In genomic region chr4:110020255-110020654, GRCm38 (mm10) we compare ENCODE assay signal across 8 mouse cellular contexts. TPM values are rescaled to one million over a fixed set of nuclear protein-coding genes. Genes with fewer than 3 reads are reported as not detected.
DNase-seq lines count a peak whose midpoint lies in the region; ATAC-seq and TF ChIP-seq lines count a peak whose summit lies in the region.

No protein-coding gene starts in this region.

- WGBS in forebrain, embryonic 11.5 days: 9% methylated on average over 12 of the region's 12 CpGs
- 12% methylated on average over 12 of the region's 12 CpGs for WGBS in liver, embryonic 14.5 days (ENCODE audit: insufficient replicate concordance)
- WGBS in neural tube, embryonic 15.5 days: 10% methylated on average over 12 of the region's 12 CpGs
- WGBS in thymus, adult 2 months: 16% methylated on average over 12 of the region's 12 CpGs

- intact Hi-C loops in heart, postnatal 10 days (cut with DNase I): loop anchor here (1.0 to 10.0 kb wide), 3 partner anchors 261 to 515 kb away; no protein-coding TSS in a partner anchor

- H3K27ac ChIP-seq in forebrain, embryonic 11.5 days (ENCODE audit: low read depth, low read length): no peak overlapping the region
- no peak overlapping the region for H3K27ac ChIP-seq in liver, embryonic 14.5 days
- H3K27ac ChIP-seq in neural tube, embryonic 15.5 days (replicated peaks): no peak overlapping the region
- H3K27ac ChIP-seq in thymus, adult 2 months (ENCODE audit: control insufficient read depth, insufficient read depth, low read length): no peak overlapping the region

- peaks cover 7% of the 10 kb centered on the region for H3K27me3 ChIP-seq in forebrain, embryonic 11.5 days (ENCODE audit: control insufficient read depth, insufficient read depth, low read length)
- no peaks in the 10 kb centered on the region; the same call in 1 of the 2 replicates for H3K27me3 ChIP-seq in liver, embryonic 14.5 days (ENCODE audit: control insufficient read depth, insufficient read depth, low read length)
- H3K27me3 ChIP-seq in neural tube, embryonic 15.5 days (replicated peaks): peaks cover 15% of the 10 kb centered on the region
- H3K27me3 ChIP-seq in thymus, adult 2 months (ENCODE audit: control insufficient read depth, insufficient read depth, low read length): no peaks in the 10 kb centered on the region

- no peak overlapping the region for H3K4me3 ChIP-seq in forebrain, embryonic 11.5 days (ENCODE audit: low read depth, low read length)
- no peak overlapping the region for H3K4me3 ChIP-seq in liver, embryonic 14.5 days (ENCODE audit: insufficient read depth in 1 of 2, low read depth in 2 of 2, low read length in 2 of 2)
- peak overlapping the region; percentile 30 for H3K4me3 ChIP-seq in neural tube, embryonic 15.5 days (replicated peaks)
- no peak overlapping the region for H3K4me3 ChIP-seq in thymus, adult 2 months (ENCODE audit: control insufficient read depth, insufficient read depth, low read length)

- peak overlapping the region; percentile 48 for H3K4me2 ChIP-seq in forebrain, embryonic 11.5 days (ENCODE audit: low read depth, low read length, severe bottlenecking)
- no peak overlapping the region for H3K4me2 ChIP-seq in liver, embryonic 14.5 days (ENCODE audit: low read depth)
- peak overlapping the region; percentile 56 for H3K4me2 ChIP-seq in neural tube, embryonic 15.5 days

- no peak overlapping the region; the same call in 1 of the 2 replicates for H3K9ac ChIP-seq in forebrain, embryonic 11.5 days (ENCODE audit: low read length)
- H3K9ac ChIP-seq in liver, embryonic 14.5 days (replicated peaks): no peak overlapping the region
- H3K9ac ChIP-seq in neural tube, embryonic 15.5 days (replicated peaks): peak overlapping the region; percentile 41; the same call in 1 of the 2 replicates

- peak; percentile 60 for ATAC-seq in forebrain, embryonic 11.5 days (replicated peaks; ENCODE audit: low FRiP score)
- no peak for ATAC-seq in liver, embryonic 14.5 days (ENCODE audit: insufficient read depth)
- peak; percentile 52; the same call in 1 of the 2 replicates for ATAC-seq in neural tube, embryonic 15.5 days (ENCODE audit: low FRiP score)

- peak; percentile 17 to 47 for DNase-seq in CD8-positive naive resting alpha-beta T cell, adult 2 months (ENCODE audit: low read depth in 2 of 2, low spot score in 2 of 2)
- DNase-seq in brain, embryonic 18.5 days (ENCODE audit: low read depth, low spot score): peak; percentile 30
- DNase-seq in forebrain, embryonic 11.5 days (ENCODE audit: low spot score): peak; percentile 92
- DNase-seq in heart, postnatal 10 days: peak; percentile 75 to 88
- DNase-seq in kidney, postnatal 4 days: peak; percentile 87 to 88
- DNase-seq in liver, embryonic 14.5 days (ENCODE audit: low read depth in 3 of 3, low spot score in 3 of 3): peak in 2 of 3 experiments; percentile 17 to 28
- DNase-seq in thymus, adult 2 months: peak; percentile 77

- no peak for TF ChIP-seq POLR2A in thymus, adult 2 months (IDR thresholded peaks at IDR 0.05; ENCODE audit: control insufficient read depth, extremely low read depth, insufficient read depth, low read length, poor library complexity)

- no peak for TF ChIP-seq EP300 in liver, embryonic 14.5 days (IDR thresholded peaks at IDR 0.05; ENCODE audit: low read depth)

- H3K4me1 ChIP-seq in forebrain, embryonic 11.5 days (replicated peaks; ENCODE audit: control insufficient read depth, insufficient read depth, low read length): 0 out of 2 replicates have a peak, but pooled peaks cover 4% of the 10 kb centered on the region
- no peaks in the 10 kb centered on the region for H3K4me1 ChIP-seq in liver, embryonic 14.5 days (replicated peaks; ENCODE audit: control insufficient read depth in 2 of 2, insufficient read depth in 2 of 2, low read length in 1 of 2)
- H3K4me1 ChIP-seq in neural tube, embryonic 15.5 days: peaks cover 6% of the 10 kb centered on the region
- no peaks in the 10 kb centered on the region for H3K4me1 ChIP-seq in thymus, adult 2 months (replicated peaks; ENCODE audit: control insufficient read depth, insufficient read depth, low read length)

- H3K9me3 ChIP-seq in forebrain, embryonic 11.5 days (ENCODE audit: control insufficient read depth, low read length): no peaks in the 10 kb centered on the region
- H3K9me3 ChIP-seq in liver, embryonic 14.5 days (ENCODE audit: control insufficient read depth, low read length): no peaks in the 10 kb centered on the region
- no peaks in the 10 kb centered on the region for H3K9me3 ChIP-seq in neural tube, embryonic 15.5 days (replicated peaks)

- no peaks in the 10 kb centered on the region for H3K36me3 ChIP-seq in forebrain, embryonic 11.5 days (ENCODE audit: control insufficient read depth, insufficient read depth, low read length)
- H3K36me3 ChIP-seq in liver, embryonic 14.5 days (replicated peaks; ENCODE audit: control insufficient read depth, insufficient read depth, low read depth): no peaks in the 10 kb centered on the region
- H3K36me3 ChIP-seq in neural tube, embryonic 15.5 days: no peaks in the 10 kb centered on the region
- H3K36me3 ChIP-seq in thymus, adult 2 months (ENCODE audit: control insufficient read depth, insufficient read depth, low read length): no peaks in the 10 kb centered on the region

- TF ChIP-seq CTCF in liver, embryonic 14.5 days (IDR thresholded peaks at IDR 0.05; ENCODE audit: low read depth): peak; percentile 85
- TF ChIP-seq CTCF in thymus, adult 2 months (IDR thresholded peaks at IDR 0.05; ENCODE audit: borderline replicate concordance, control insufficient read depth, extremely low read depth, insufficient read depth, low read length, poor library complexity): peak; percentile 83

RNA-seq across cellular contexts. Expression of gene Dmrta2, which starts 42.4 kb away (rescaled TPM):
- 12.5 and 16.9 TPM in 2 replicates for polyA plus RNA-seq in forebrain, embryonic 11.5 days (2014; fragmentation: Nextera tagmentation; extraction: Ambion mirVana)
- total RNA-seq in heart, postnatal 10 days (2021): under 1 TPM; 0.27 to 0.31 TPM
- 0.04 and 0.05 TPM in 2 replicates for polyA plus RNA-seq in liver, embryonic 14.5 days (2012; rRNA removed)
- not detected in 2 replicates for polyA plus RNA-seq in liver, embryonic 14.5 days (2014; fragmentation: Nextera tagmentation; extraction: Ambion mirVana)
- polyA plus RNA-seq in neural tube, embryonic 15.5 days (2015; fragmentation: Nextera tagmentation; extraction: Ambion mirVana): 0.08 TPM in 1 of 2 replicates, not detected in the other
- polyA plus RNA-seq in thymus, adult 2 months (2012; rRNA removed): 0.67 and 0.74 TPM in 2 replicates

Comparison
In these comparisons a context has a peak if more than half of its experiments do, and no peak if none do; other contexts are left out.
1. DNase-seq: peak in every context shown above with its lines; median percentile 92 in forebrain, embryonic 11.5 days; 88 in kidney, postnatal 4 days; 82 in heart, postnatal 10 days; 77 in thymus, adult 2 months; 32 in CD8-positive naive resting alpha-beta T cell, adult 2 months; 30 in brain, embryonic 18.5 days; 22 in liver, embryonic 14.5 days.